Mouse (Mus musculus): ENCODE results near the gene Gm8978. TPM values are rescaled to one million over a fixed set of nuclear protein-coding genes. Genes with fewer than 3 reads are reported as not detected.
A peak's percentile ranks its signal among the peaks of the same experiment; 100 is the strongest.
"Not testable (repeated sequence)": the region's sequence is repeated elsewhere in the genome, so short reads cannot be mapped to it uniquely, and the experiment has no call there.

Gene Gm8978
- not detected in 2 replicates for total RNA-seq (2014; fragmentation: Nextera tagmentation)
- total RNA-seq (2017), result not detected in 2 replicates

DNA sequence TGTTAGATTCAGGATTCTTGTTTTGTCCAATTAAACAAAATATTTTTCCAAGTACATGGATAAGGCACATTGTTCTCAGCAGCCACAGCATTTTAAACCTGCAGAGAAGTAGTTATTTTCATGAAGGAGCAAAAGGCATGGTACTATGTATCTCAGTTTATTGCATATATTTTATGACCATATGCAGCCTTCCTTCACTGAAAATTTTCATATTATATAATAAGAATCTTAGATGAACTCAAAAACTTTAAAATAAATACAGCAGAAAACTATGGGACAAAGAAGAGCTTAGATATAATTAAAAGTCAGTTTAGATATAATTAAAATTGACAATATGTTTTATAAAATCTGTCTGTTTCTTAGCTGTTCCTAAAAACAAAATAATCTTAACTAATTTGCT, at the start of gene Gm8978:
Gm8978 (minus strand) TSS at position 101 of the 400 bp plus-strand sequence.
- not testable (repeated sequence) for ATAC-seq (replicated peaks; ENCODE audit: low FRiP score, low TSS enrichment, poor library complexity, severe bottlenecking)

GRCm38 (mm10) chr19:33589626-33590302, 35.3 kb downstream of the Gm8978 start:
- ATAC-seq (replicated peaks; ENCODE audit: low FRiP score, low TSS enrichment, poor library complexity, severe bottlenecking), result peak; percentile 99

DNA sequence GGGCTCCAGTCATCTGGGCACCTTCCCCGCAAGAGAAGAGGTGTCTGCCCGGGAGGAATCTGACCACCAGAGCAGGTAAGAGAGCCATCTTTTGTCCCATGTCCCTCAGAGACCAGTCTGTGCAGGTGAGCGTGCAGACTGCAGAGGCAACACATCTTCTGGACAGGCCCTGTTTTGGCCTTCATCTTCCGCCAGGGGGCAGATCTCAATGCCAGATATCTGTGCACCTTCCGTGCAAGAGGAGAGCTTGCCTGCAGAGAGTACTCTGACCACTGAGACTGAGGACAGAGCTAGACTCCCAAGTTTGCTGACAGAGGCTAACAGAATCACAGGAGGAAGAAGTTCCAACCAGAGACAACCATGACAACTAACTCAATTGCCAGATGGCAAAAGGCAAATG, 56.5 kb downstream of the Gm8978 start:
- ATAC-seq (replicated peaks; ENCODE audit: low FRiP score, low TSS enrichment, poor library complexity, severe bottlenecking), result not testable (repeated sequence)

Other genes with a start within 250 kb of the Gm8978 start
- 1.8 TPM in 1 of 2 replicates, not detected in the other for gene Rnls, start 233.0 kb downstream of the Gm8978 start, total RNA-seq (2014; fragmentation: Nextera tagmentation)
- not detected in 2 replicates for gene Rnls, start 233.0 kb downstream of the Gm8978 start, total RNA-seq (2017)
- gene Lipo4, start 107.5 kb downstream of the Gm8978 start, total RNA-seq (2014; fragmentation: Nextera tagmentation), result not detected in 2 replicates
- gene Lipo4, start 107.5 kb downstream of the Gm8978 start, total RNA-seq (2017), result not detected in 2 replicates
- not detected in 2 replicates for gene Lipo2, start 126.1 kb upstream of the Gm8978 start, total RNA-seq (2014; fragmentation: Nextera tagmentation)
- gene Lipo2, start 126.1 kb upstream of the Gm8978 start, total RNA-seq (2017), result not detected in 2 replicates
- 3.8 and 6.8 TPM in 2 replicates for gene Lipo3, start 136.7 kb upstream of the Gm8978 start, total RNA-seq (2014; fragmentation: Nextera tagmentation)
- 6.6 and 10.4 TPM in 2 replicates for gene Lipo3, start 136.7 kb upstream of the Gm8978 start, total RNA-seq (2017)
- not detected in 2 replicates for gene Lipo1, start 162.2 kb upstream of the Gm8978 start, total RNA-seq (2014; fragmentation: Nextera tagmentation)
- gene Lipo1, start 162.2 kb upstream of the Gm8978 start, total RNA-seq (2017), result not detected in 2 replicates